Comparison of ENCODE assay signal across 8 mouse cellular contexts in the genomic region with DNA sequence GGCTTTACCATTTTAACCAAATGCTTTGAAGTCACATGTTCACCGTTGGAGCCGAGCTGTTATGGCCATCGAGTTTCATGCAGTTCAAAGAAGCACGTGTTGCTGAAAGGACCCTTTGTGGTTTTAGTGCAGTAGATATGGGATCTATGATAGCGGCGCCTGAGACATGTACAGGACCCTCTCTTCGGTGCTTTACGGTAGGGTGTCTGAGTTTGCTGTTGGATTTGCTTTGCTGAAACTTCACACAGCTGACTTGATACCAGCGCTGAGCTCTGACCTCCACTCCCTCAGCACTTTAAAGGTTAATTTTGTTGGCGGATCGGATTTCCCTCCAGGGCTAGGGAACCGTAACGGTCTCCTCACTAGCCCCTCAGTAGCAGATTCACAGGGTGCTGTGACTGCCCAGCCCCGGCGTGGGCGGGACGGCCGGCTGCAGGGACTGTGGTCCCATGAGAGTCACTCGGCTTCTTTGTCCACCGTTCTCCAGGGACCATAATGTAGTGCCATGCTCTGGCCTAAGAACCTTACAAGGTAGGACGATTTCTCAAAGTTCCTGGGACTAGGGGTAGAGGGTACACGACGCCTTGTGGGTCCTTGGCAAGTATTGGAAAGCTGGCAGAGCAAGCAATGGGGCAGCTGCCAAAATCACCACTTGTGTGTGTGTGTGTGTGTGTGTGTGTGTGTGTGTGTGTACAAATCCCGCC.
A peak's percentile ranks its signal among the peaks of the same experiment; 100 is the strongest.
DNase-seq lines count a peak whose midpoint lies in the region; ATAC-seq and TF ChIP-seq lines count a peak whose summit lies in the region.

No protein-coding gene starts in this region.

- peak overlapping the region; percentile 37 to 38 for H3K4me3 ChIP-seq in ES-E14 (ENCODE audit: insufficient read depth in 1 of 2, low read depth in 1 of 2, low read length in 2 of 2, poor library complexity in 1 of 2, severe bottlenecking in 1 of 2)
- H3K4me3 ChIP-seq in embryonic fibroblast, embryonic 13.5 days (ENCODE audit: insufficient read depth, low read length) = peak overlapping the region; percentile 35
- H3K4me3 ChIP-seq in hindbrain, embryonic 12.5 days = peak overlapping the region; percentile 29
- peak overlapping the region; percentile 42 for H3K4me3 ChIP-seq in limb, embryonic 14.5 days (replicated peaks; ENCODE audit: low read length)
- H3K4me3 ChIP-seq in midbrain, postnatal 0 days (ENCODE audit: low read depth, low read length) = peak overlapping the region; percentile 19; the same call in 1 of the 2 replicates

- WGBS in hindbrain, embryonic 12.5 days = 2% methylated on average over 24 of the region's 24 CpGs
- under 1% methylated on average over 24 of the region's 24 CpGs for WGBS in limb, embryonic 14.5 days
- 5% methylated on average over 24 of the region's 24 CpGs for WGBS in midbrain, postnatal 0 days

- peak overlapping the region; percentile 52 for H3K4me2 ChIP-seq in hindbrain, embryonic 12.5 days (replicated peaks)
- peak overlapping the region; percentile 74 for H3K4me2 ChIP-seq in limb, embryonic 14.5 days (replicated peaks; ENCODE audit: low read depth, low read length, severe bottlenecking)
- H3K4me2 ChIP-seq in midbrain, postnatal 0 days (ENCODE audit: low read depth, low read length, poor library complexity, severe bottlenecking) = peak overlapping the region; percentile 45

- peak; percentile 41; the same call in 1 of the 2 replicates for ATAC-seq in hindbrain, embryonic 12.5 days (ENCODE audit: low FRiP score)
- peak; percentile 78 for ATAC-seq in limb, embryonic 14.5 days (ENCODE audit: low FRiP score, low read depth)
- ATAC-seq in midbrain, postnatal 0 days (ENCODE audit: low FRiP score) = peak; percentile 39

- peaks cover 10 to 30% of the 10 kb centered on the region in 2 experiments; a peak in 3 of 4 replicates for H3K4me1 ChIP-seq in ES-E14 (ENCODE audit: control insufficient read depth in 2 of 2, insufficient read depth in 2 of 2, low read length in 2 of 2, poor library complexity in 1 of 2)
- H3K4me1 ChIP-seq in embryonic fibroblast, embryonic 13.5 days (ENCODE audit: control insufficient read depth, insufficient read depth, low read length) = peaks cover 17% of the 10 kb centered on the region
- peaks cover 43% of the 10 kb centered on the region for H3K4me1 ChIP-seq in hindbrain, embryonic 12.5 days
- peaks cover 48% of the 10 kb centered on the region for H3K4me1 ChIP-seq in limb, embryonic 14.5 days (ENCODE audit: control insufficient read depth, insufficient read depth, low read length)
- peaks cover 11% of the 10 kb centered on the region; the same call in 1 of the 2 replicates for H3K4me1 ChIP-seq in midbrain, postnatal 0 days (ENCODE audit: insufficient read depth, low read length)

- peak; percentile 21 for DNase-seq in 3134 (ENCODE audit: extremely low read depth, insufficient read length, low spot score)
- no peak for DNase-seq in ES-E14 (ENCODE audit: low read depth, low spot score)
- DNase-seq in limb, embryonic 14.5 days (ENCODE audit: low spot score) = peak; percentile 69
- DNase-seq in midbrain, postnatal 0 days (ENCODE audit: low spot score) = peak; percentile 54
- no peak for DNase-seq in frontal cortex, postnatal 36 days (ENCODE audit: low spot score in 2 of 2)
- no peak for DNase-seq in left cerebral cortex, postnatal 14 days (ENCODE audit: low spot score in 2 of 2)

- H3K9me3 ChIP-seq in ES-E14 (ENCODE audit: control insufficient read depth, insufficient read depth, low read depth, low read length) = no peaks in the 10 kb centered on the region
- H3K9me3 ChIP-seq in hindbrain, embryonic 12.5 days (replicated peaks) = no peaks in the 10 kb centered on the region
- no peaks in the 10 kb centered on the region for H3K9me3 ChIP-seq in limb, embryonic 14.5 days (ENCODE audit: control insufficient read depth, low read length)
- no peaks in the 10 kb centered on the region for H3K9me3 ChIP-seq in midbrain, postnatal 0 days (ENCODE audit: low read length)

- intact Hi-C loops in left cerebral cortex, postnatal 14 days (cut with DNase I) = no loop called here

- no peak for TF ChIP-seq CTCF in embryonic fibroblast, embryonic 13.5 days (IDR thresholded peaks at IDR 0.05; ENCODE audit: borderline replicate concordance, insufficient read depth, low read length)
- no peak for TF ChIP-seq CTCF in midbrain, postnatal 0 days (IDR thresholded peaks at IDR 0.05)

- peaks cover 15% of the 10 kb centered on the region for H3K27me3 ChIP-seq in hindbrain, embryonic 12.5 days
- no peaks in the 10 kb centered on the region for H3K27me3 ChIP-seq in limb, embryonic 14.5 days (ENCODE audit: control insufficient read depth, insufficient read depth, low read length)
- H3K27me3 ChIP-seq in midbrain, postnatal 0 days (ENCODE audit: insufficient read depth, low read length) = no peaks in the 10 kb centered on the region

- no peaks in the 10 kb centered on the region for H3K36me3 ChIP-seq in ES-E14 (ENCODE audit: control insufficient read depth, insufficient read depth, low read length, poor library complexity, severe bottlenecking)
- H3K36me3 ChIP-seq in hindbrain, embryonic 12.5 days = no peaks in the 10 kb centered on the region
- no peaks in the 10 kb centered on the region for H3K36me3 ChIP-seq in limb, embryonic 14.5 days (ENCODE audit: control insufficient read depth, insufficient read depth, low read length)
- H3K36me3 ChIP-seq in midbrain, postnatal 0 days (ENCODE audit: insufficient read depth, low read length) = no peaks in the 10 kb centered on the region

- H3K9ac ChIP-seq in ES-E14 (ENCODE audit: insufficient read depth, low read depth, low read length, poor library complexity, severe bottlenecking) = no peak overlapping the region
- H3K9ac ChIP-seq in hindbrain, embryonic 12.5 days = no peak overlapping the region
- H3K9ac ChIP-seq in limb, embryonic 14.5 days (ENCODE audit: low read depth, low read length, severe bottlenecking) = peak overlapping the region; percentile 46
- no peak overlapping the region for H3K9ac ChIP-seq in midbrain, postnatal 0 days (replicated peaks; ENCODE audit: low read length, poor library complexity, severe bottlenecking)

- TF ChIP-seq POLR2A in embryonic fibroblast, embryonic 13.5 days (IDR thresholded peaks at IDR 0.05; ENCODE audit: low read depth, low read length) = no peak
- TF ChIP-seq POLR2A in limb, embryonic 14.5 days (IDR thresholded peaks at IDR 0.05; ENCODE audit: borderline replicate concordance, extremely low read depth, insufficient read depth, insufficient read length) = no peak

- in situ Hi-C loops in ES-E14 (cut with MboI; ENCODE audit: low sequenced_read_pairs in 2 of 2, unreplicated experiment in 2 of 2) = no loop called here

- no peak overlapping the region for H3K27ac ChIP-seq in ES-E14 (ENCODE audit: insufficient read depth, low read depth, low read length, poor library complexity, severe bottlenecking)
- no peak overlapping the region for H3K27ac ChIP-seq in embryonic fibroblast, embryonic 13.5 days (ENCODE audit: insufficient read depth, low read length)
- no peak overlapping the region for H3K27ac ChIP-seq in hindbrain, embryonic 12.5 days
- H3K27ac ChIP-seq in limb, embryonic 14.5 days (replicated peaks; ENCODE audit: low read depth, low read length) = no peak overlapping the region
- H3K27ac ChIP-seq in midbrain, postnatal 0 days (ENCODE audit: low read depth, low read length) = no peak overlapping the region

TF ChIP-seq in ES-E14, 5 proteins besides CTCF, POLR2A, EP300 and RAD21:
- TF ChIP-seq ZC3H11A (IDR thresholded peaks at IDR 0.05; ENCODE audit: borderline replicate concordance, low read depth, low read length) (no peak), CHD2 (IDR thresholded peaks at IDR 0.05; ENCODE audit: low read depth, low read length) (no peak), ZNF384 (IDR thresholded peaks at IDR 0.05; ENCODE audit: low read depth, low read length) (no peak), HCFC1 (IDR thresholded peaks at IDR 0.05; ENCODE audit: borderline replicate concordance, insufficient read depth, low read length) (no peak), MAFK (IDR thresholded peaks at IDR 0.05; ENCODE audit: insufficient read depth, low read depth, low read length) (no peak)

Comparison
In these comparisons a context has a peak if more than half of its experiments do, and no peak if none do; other contexts are left out.
1. DNase-seq: peak in 3134 (single experiment), limb, embryonic 14.5 days (single experiment) and midbrain, postnatal 0 days (single experiment); none in ES-E14 (single experiment), frontal cortex, postnatal 36 days (0 of 2) and left cerebral cortex, postnatal 14 days (0 of 2).
2. Peak in every context shown above with its lines, with median percentiles within 50 percentile points of each other: H3K4me3 ChIP-seq, ATAC-seq and H3K4me2 ChIP-seq.